Mouse (Mus musculus) cerebellum, adult 2 months (tissue): ENCODE results near the gene Ddrgk1.

Experiments used
- CTCF ChIP-seq: fragments of 200-500 bp; IDR thresholded peaks from 2 replicates; pipeline ENCODE4 v1.5.1; 2011; ENCODE audit warnings: low read depth, mild to moderate bottlenecking, control low read depth, low read length, moderate library complexity, borderline replicate concordance; ENCODE audit not compliant: insufficient read depth
- POLR2A ChIP-seq: fragments of 200-500 bp; IDR thresholded peaks from 2 replicates; pipeline ENCODE4 v1.6.1; 2011; ENCODE audit warnings: low read length, control low read depth, borderline replicate concordance; ENCODE audit not compliant: insufficient read depth

GRCm38 (mm10) chr2:130632887-130633675, 31.4 kb downstream of the Ddrgk1 start:
- no peak for TF ChIP-seq CTCF
- TF ChIP-seq POLR2A = no peak
